Mouse (Mus musculus) forebrain, embryonic 13.5 days (tissue): ENCODE data around the gene Pex6. TPM values are rescaled to one million over a fixed set of nuclear protein-coding genes. Genes with fewer than 3 reads are reported as not detected.
"Not testable (repeated sequence)": the region's sequence is repeated elsewhere in the genome, so short reads cannot be mapped to it uniquely, and the experiment has no call there.

Source experiments
- ATAC-seq: fragments of 200-750 bp; cut with Nextera tagmentation; 2 replicates; pipeline ENCODE4 v1.8.0; 2017
- H3K27ac ChIP-seq: fragments of 300-500 bp; sonication (generic); 2 replicates; pipeline ENCODE4 v1.5.1; 2015; ENCODE audit warnings: inconsistent platforms, mild to moderate bottlenecking, moderate library complexity
- H3K27me3 ChIP-seq: fragments of 300-500 bp; sonication (generic); 2 replicates; pipeline ENCODE4 v1.6.1; 2015; ENCODE audit warnings: mild to moderate bottlenecking, inconsistent platforms
- H3K36me3 ChIP-seq: fragments of 300-500 bp; sonication (generic); 2 replicates; pipeline ENCODE4 v1.6.1; 2015; ENCODE audit warnings: mild to moderate bottlenecking, inconsistent platforms; ENCODE audit not compliant: poor library complexity, severe bottlenecking
- H3K4me1 ChIP-seq: fragments of 300-500 bp; sonication (generic); 2 replicates; pipeline ENCODE4 v1.6.1; 2015; ENCODE audit warnings: inconsistent platforms
- H3K4me2 ChIP-seq: fragments of 300-500 bp; sonication (generic); 2 replicates; pipeline ENCODE4 v1.6.1; 2015; ENCODE audit warnings: inconsistent platforms, mild to moderate bottlenecking, moderate library complexity
- H3K4me3 ChIP-seq: fragments of 300-500 bp; sonication (generic); 2 replicates; pipeline ENCODE4 v1.5.1; 2015; ENCODE audit warnings: mild to moderate bottlenecking, inconsistent platforms
- H3K9ac ChIP-seq: fragments of 300-500 bp; sonication (generic); 2 replicates; pipeline ENCODE4 v1.6.1; 2015; ENCODE audit warnings: mild to moderate bottlenecking, inconsistent platforms
- H3K9me3 ChIP-seq: fragments of 300-500 bp; sonication (generic); replicated peaks from 2 replicates; pipeline ENCODE4 v1.6.1; 2016; ENCODE audit warnings: inconsistent platforms
- WGBS: fragments of 180-500 bp; shearing (Covaris S2); methylation state at CpG from one replicate; pipeline ENCODE4 v1.1.7; 2015; 5-methylcytosine and 5-hydroxymethylcytosine counted together
- polyA plus RNA-seq: library from polyadenylated mRNA; unstranded; fragments of >200 nt; fragmentation: Nextera tagmentation; extraction: Ambion mirVana; gene quantifications from 2 replicates; pipeline ENCODE4 v1.2.1, GENCODE M21; 2015

The Pex6 gene
- polyA plus RNA-seq, 1 experiment from 2014 or later, result 18.9 TPM

- no peaks in the 10 kb centered on the region for H3K9me3 ChIP-seq
- ATAC-seq, result no peak
- no peak overlapping the region for H3K4me3 ChIP-seq
- WGBS, result 98% methylated on average over 2 of the region's 2 CpGs
- no peak overlapping the region for H3K27ac ChIP-seq
- no peaks in the 10 kb centered on the region for H3K27me3 ChIP-seq
- no peak overlapping the region for H3K9ac ChIP-seq
- peaks cover 41% of the 10 kb centered on the region for H3K36me3 ChIP-seq
- peaks cover 20% of the 10 kb centered on the region for H3K4me1 ChIP-seq
- H3K4me2 ChIP-seq, result no peak overlapping the region
These were observed 36.5 kb downstream of the Pex6 start for GRCm38 (mm10) chr17:46747806-46748205.

GRCm38 (mm10) chr17:46749282-46749681 lies 38.0 kb downstream of the Pex6 start:
- Histone ChIP-seq H3K36me3 (peaks cover 27% of the 10 kb centered on the region), H3K9ac (no peak overlapping the region), H3K27ac (no peak overlapping the region), H3K9me3 (no peaks in the 10 kb centered on the region), H3K4me2 (no peak overlapping the region), H3K27me3 (no peaks in the 10 kb centered on the region), H3K4me3 (no peak overlapping the region), H3K4me1 (peaks cover 20% of the 10 kb centered on the region)
- ATAC-seq, result no peak
- WGBS, result 95% methylated on average over 5 of the region's 5 CpGs

- Histone ChIP-seq H3K36me3 (peaks cover 23% of the 10 kb centered on the region), H3K4me2 (peak overlapping the region; percentile 85), H3K4me3 (peak overlapping the region; percentile 72), H3K9me3 (no peaks in the 10 kb centered on the region), H3K27ac (no peak overlapping the region), H3K9ac (peak overlapping the region; percentile 77), H3K27me3 (no peaks in the 10 kb centered on the region), H3K4me1 (peaks cover 20% of the 10 kb centered on the region)
- 98% methylated on average over 4 of the region's 4 CpGs for WGBS
- ATAC-seq, result no peak
These were observed 39.3 kb downstream of the Pex6 start for GRCm38 (mm10) chr17:46750580-46750979.

GRCm38 (mm10) chr17:46751056-46751793 lies 40.0 kb downstream of the Pex6 start:
- peak overlapping the region; percentile 85 for H3K4me2 ChIP-seq
- H3K9me3 ChIP-seq, result no peaks in the 10 kb centered on the region
- peaks cover 20% of the 10 kb centered on the region for H3K4me1 ChIP-seq
- peak overlapping the region; percentile 84 for H3K27ac ChIP-seq
- H3K27me3 ChIP-seq, result no peaks in the 10 kb centered on the region
- H3K4me3 ChIP-seq, result peak overlapping the region; percentile 72
- H3K9ac ChIP-seq, result peak overlapping the region; percentile 77
- ATAC-seq, result no peak
- WGBS, result 27% methylated on average over 16 of the region's 16 CpGs
- H3K36me3 ChIP-seq, result peaks cover 18% of the 10 kb centered on the region

GRCm38 (mm10) chr17:46751794-46752556 lies 40.7 kb downstream of the Pex6 start, which contains the start of gene Cnpy3:
Gene Cnpy3, minus strand, starts transcription at chr17:46752214.
- Histone ChIP-seq H3K4me2 (peak within 1 kb of the TSS; percentile 85), H3K9me3 (no peaks in the 10 kb centered on the region), H3K27ac (peak within 1 kb of the TSS; percentile 84), H3K27me3 (no peaks in the 10 kb centered on the region), H3K4me3 (peak within 1 kb of the TSS; percentile 72), H3K4me1 (peaks cover 20% of the 10 kb centered on the region), H3K9ac (peak within 1 kb of the TSS; percentile 77), H3K36me3 (peaks cover 10% of the 10 kb centered on the region; the same call in 1 of the 2 replicates)
- peak; percentile 100 for ATAC-seq
- WGBS, result under 1% methylated on average over 58 of the region's 58 CpGs

GRCm38 (mm10) chr17:46758753-46759152 lies 47.5 kb downstream of the Pex6 start:
- no peak overlapping the region for H3K27ac ChIP-seq
- H3K4me2 ChIP-seq, result no peak overlapping the region
- ATAC-seq, result no peak
- WGBS, result 87% methylated on average over 12 of the region's 12 CpGs
- no peak overlapping the region for H3K9ac ChIP-seq
- no peak overlapping the region for H3K4me3 ChIP-seq
- H3K9me3 ChIP-seq, result no peaks in the 10 kb centered on the region
- H3K36me3 ChIP-seq, result no peaks in the 10 kb centered on the region
- H3K27me3 ChIP-seq, result no peaks in the 10 kb centered on the region
- no peaks in the 10 kb centered on the region for H3K4me1 ChIP-seq

- Histone ChIP-seq H3K4me3 (no peak within 1 kb of the TSS), H3K9me3 (no peaks in the 10 kb centered on the region), H3K9ac (no peak within 1 kb of the TSS), H3K4me2 (no peak within 1 kb of the TSS), H3K27me3 (no peaks in the 10 kb centered on the region), H3K36me3 (no peaks in the 10 kb centered on the region), H3K27ac (no peak within 1 kb of the TSS), H3K4me1 (no peaks in the 10 kb centered on the region)
- no peak for ATAC-seq
- WGBS, result 51% methylated on average over 2 of the region's 2 CpGs
These were observed 52.3 kb downstream of the Pex6 start, which contains the start of gene Ptcra for GRCm38 (mm10) chr17:46763544-46763943. Gene Ptcra, minus strand, starts transcription at chr17:46763712.

GRCm38 (mm10) chr17:46764916-46765315 lies 53.7 kb downstream of the Pex6 start:
- not testable (repeated sequence) for H3K4me3 ChIP-seq, H3K9me3 ChIP-seq, H3K36me3 ChIP-seq, H3K4me1 ChIP-seq, H3K4me2 ChIP-seq, H3K27me3 ChIP-seq, H3K27ac ChIP-seq, ATAC-seq, H3K9ac ChIP-seq
- 60% methylated on average over 9 of the region's 9 CpGs for WGBS

- Histone ChIP-seq H3K36me3 (no peaks in the 10 kb centered on the region), H3K4me2 (no peak overlapping the region), H3K9me3 (no peaks in the 10 kb centered on the region), H3K9ac (no peak overlapping the region), H3K4me3 (no peak overlapping the region), H3K4me1 (peaks cover 7% of the 10 kb centered on the region), H3K27me3 (no peaks in the 10 kb centered on the region), H3K27ac (no peak overlapping the region)
- WGBS, result 56% methylated on average over 8 of the region's 8 CpGs
- no peak for ATAC-seq
These were observed 56.6 kb downstream of the Pex6 start for GRCm38 (mm10) chr17:46767868-46768267.

GRCm38 (mm10) chr17:46770546-46770945 lies 59.3 kb downstream of the Pex6 start:
- H3K27ac ChIP-seq, result no peak overlapping the region
- no peak overlapping the region for H3K9ac ChIP-seq
- no peak overlapping the region for H3K4me2 ChIP-seq
- no peak for ATAC-seq
- H3K4me3 ChIP-seq, result no peak overlapping the region
- peaks cover 17% of the 10 kb centered on the region for H3K36me3 ChIP-seq
- H3K9me3 ChIP-seq, result no peaks in the 10 kb centered on the region
- 90% methylated on average over 11 of the region's 11 CpGs for WGBS
- no peaks in the 10 kb centered on the region for H3K27me3 ChIP-seq
- peaks cover 19% of the 10 kb centered on the region for H3K4me1 ChIP-seq

- Histone ChIP-seq H3K9ac (no peak overlapping the region), H3K4me2 (no peak overlapping the region), H3K27me3 (no peaks in the 10 kb centered on the region), H3K4me1 (peaks cover 19% of the 10 kb centered on the region), H3K9me3 (no peaks in the 10 kb centered on the region), H3K27ac (no peak overlapping the region), H3K4me3 (no peak overlapping the region), H3K36me3 (peaks cover 22% of the 10 kb centered on the region)
- ATAC-seq, result no peak
- 80% methylated on average over 4 of the region's 4 CpGs for WGBS
These were observed 59.8 kb downstream of the Pex6 start for GRCm38 (mm10) chr17:46771025-46771424.

GRCm38 (mm10) chr17:46771616-46772015 lies 60.4 kb downstream of the Pex6 start:
- Histone ChIP-seq H3K4me1 (peaks cover 19% of the 10 kb centered on the region), H3K36me3 (peaks cover 28% of the 10 kb centered on the region), H3K27me3 (no peaks in the 10 kb centered on the region), H3K9me3 (no peaks in the 10 kb centered on the region), H3K27ac (peak overlapping the region; percentile 69; the same call in 1 of the 2 replicates), H3K9ac (peak overlapping the region; percentile 79), H3K4me3 (peak overlapping the region; percentile 78), H3K4me2 (peak overlapping the region; percentile 77)
- no peak for ATAC-seq
- WGBS, result 67% methylated on average over 17 of the region's 17 CpGs
